Mouse (Mus musculus): ENCODE results near the gene Ptger1. TPM values are rescaled to one million over a fixed set of nuclear protein-coding genes. Genes with fewer than 3 reads are reported as not detected.

Gene Ptger1
- polyA plus RNA-seq, 1 experiment from 2014 or later: 5.6 TPM

GRCm38 (mm10) chr8:83639649-83640048 lies 26.8 kb upstream of the Ptger1 start:
- no peak for DNase-seq (ENCODE audit: low spot score)
- ATAC-seq (ENCODE audit: low FRiP score, low TSS enrichment): no peak
- H3K9me3 ChIP-seq (ENCODE audit: control insufficient read depth, low read length): 0 out of 2 replicates have a peak, but pooled peaks cover 2% of the 10 kb centered on the region
- TF ChIP-seq EP300 (optimal IDR thresholded peaks at IDR 0.05) (no peak), CTCF (IDR thresholded peaks at IDR 0.05; ENCODE audit: low read depth) (no peak)
- no peaks in the 10 kb centered on the region for H3K4me1 ChIP-seq (replicated peaks; ENCODE audit: control insufficient read depth, insufficient read depth)
- no peak overlapping the region for H3K27ac ChIP-seq (replicated peaks)
- no peaks in the 10 kb centered on the region for H3K36me3 ChIP-seq (ENCODE audit: control insufficient read depth, insufficient read depth, low read length)
- no peak overlapping the region for H3K4me2 ChIP-seq (replicated peaks; ENCODE audit: low read depth)
- no peaks in the 10 kb centered on the region for H3K27me3 ChIP-seq (ENCODE audit: control insufficient read depth, insufficient read depth, low read length)
- H3K4me3 ChIP-seq (ENCODE audit: low read depth, low read length): no peak overlapping the region
- no peak overlapping the region for H3K9ac ChIP-seq (ENCODE audit: low read length)
- 37% methylated on average over 5 of the region's 5 CpGs for WGBS

- ATAC-seq (ENCODE audit: low FRiP score, low TSS enrichment) (no peak), DNase-seq (ENCODE audit: low spot score) (no peak)
- H3K27me3 ChIP-seq (ENCODE audit: control insufficient read depth, insufficient read depth, low read length): no peaks in the 10 kb centered on the region
- H3K4me3 ChIP-seq (ENCODE audit: low read depth, low read length): no peak overlapping the region
- H3K9me3 ChIP-seq (ENCODE audit: control insufficient read depth, low read length): no peaks in the 10 kb centered on the region
- H3K9ac ChIP-seq (ENCODE audit: low read length): no peak overlapping the region
- 96% methylated on average over 11 of the region's 11 CpGs for whole genome bisulfite sequencing
- TF ChIP-seq CTCF (IDR thresholded peaks at IDR 0.05; ENCODE audit: low read depth): no peak
- TF ChIP-seq EP300 (optimal IDR thresholded peaks at IDR 0.05): no peak
- H3K36me3 ChIP-seq (ENCODE audit: control insufficient read depth, insufficient read depth, low read length): no peaks in the 10 kb centered on the region
- H3K4me2 ChIP-seq (replicated peaks; ENCODE audit: low read depth): no peak overlapping the region
- no peaks in the 10 kb centered on the region for H3K4me1 ChIP-seq (replicated peaks; ENCODE audit: control insufficient read depth, insufficient read depth)
- no peak overlapping the region for H3K27ac ChIP-seq (replicated peaks)
Measured at GRCm38 (mm10) chr8:83647511-83647910, 19.0 kb upstream of the Ptger1 start.

- Histone ChIP-seq H3K27me3 (ENCODE audit: control insufficient read depth, insufficient read depth, low read length) (no peaks in the 10 kb centered on the region), H3K4me3 (ENCODE audit: low read depth, low read length) (no peak overlapping the region), H3K27ac (replicated peaks) (no peak overlapping the region), H3K9me3 (ENCODE audit: control insufficient read depth, low read length) (no peaks in the 10 kb centered on the region), H3K4me2 (replicated peaks; ENCODE audit: low read depth) (no peak overlapping the region), H3K9ac (ENCODE audit: low read length) (no peak overlapping the region), H3K4me1 (replicated peaks; ENCODE audit: control insufficient read depth, insufficient read depth) (no peaks in the 10 kb centered on the region), H3K36me3 (ENCODE audit: control insufficient read depth, insufficient read depth, low read length) (no peaks in the 10 kb centered on the region)
- whole genome bisulfite sequencing: 85% methylated on average over 4 of the region's 4 CpGs
- ATAC-seq (ENCODE audit: low FRiP score, low TSS enrichment) (no peak), DNase-seq (ENCODE audit: low spot score) (no peak)
- TF ChIP-seq EP300 (optimal IDR thresholded peaks at IDR 0.05) (no peak), CTCF (IDR thresholded peaks at IDR 0.05; ENCODE audit: low read depth) (no peak)
Measured at GRCm38 (mm10) chr8:83648031-83648430, 18.4 kb upstream of the Ptger1 start.

- no peaks in the 10 kb centered on the region for H3K4me1 ChIP-seq (replicated peaks; ENCODE audit: control insufficient read depth, insufficient read depth)
- no peaks in the 10 kb centered on the region for H3K9me3 ChIP-seq (ENCODE audit: control insufficient read depth, low read length)
- no peaks in the 10 kb centered on the region for H3K36me3 ChIP-seq (ENCODE audit: control insufficient read depth, insufficient read depth, low read length)
- H3K27me3 ChIP-seq (ENCODE audit: control insufficient read depth, insufficient read depth, low read length): no peaks in the 10 kb centered on the region
- ATAC-seq (ENCODE audit: low FRiP score, low TSS enrichment) (no peak), DNase-seq (ENCODE audit: low spot score) (no peak)
- H3K4me2 ChIP-seq (replicated peaks; ENCODE audit: low read depth): no peak overlapping the region
- no peak overlapping the region for H3K27ac ChIP-seq (replicated peaks)
- WGBS: 93% methylated on average over 6 of the region's 6 CpGs
- TF ChIP-seq CTCF (IDR thresholded peaks at IDR 0.05; ENCODE audit: low read depth) (no peak), EP300 (optimal IDR thresholded peaks at IDR 0.05) (no peak)
- H3K9ac ChIP-seq (ENCODE audit: low read length): no peak overlapping the region
- no peak overlapping the region for H3K4me3 ChIP-seq (ENCODE audit: low read depth, low read length)
Measured at GRCm38 (mm10) chr8:83649699-83650098, 16.8 kb upstream of the Ptger1 start.

GRCm38 (mm10) chr8:83652030-83652743 lies 14.3 kb upstream of the Ptger1 start, which contains the start of gene Gipc1:
Gene Gipc1, plus strand, starts transcription at chr8:83652677.
- WGBS: 4% methylated on average over 41 of the region's 50 CpGs
- ATAC-seq (ENCODE audit: low FRiP score, low TSS enrichment) (peak; percentile 96), DNase-seq (ENCODE audit: low spot score) (peak; percentile 98)
- peak within 1 kb of the TSS; percentile 89 for H3K9ac ChIP-seq (ENCODE audit: low read length)
- H3K4me2 ChIP-seq (replicated peaks; ENCODE audit: low read depth): peak within 1 kb of the TSS; percentile 86
- H3K4me3 ChIP-seq (ENCODE audit: low read depth, low read length): peak within 1 kb of the TSS; percentile 86
- no peaks in the 10 kb centered on the region for H3K36me3 ChIP-seq (ENCODE audit: control insufficient read depth, insufficient read depth, low read length)
- H3K27ac ChIP-seq (replicated peaks): peak within 1 kb of the TSS; percentile 93
- TF ChIP-seq CTCF (IDR thresholded peaks at IDR 0.05; ENCODE audit: low read depth) (peak; percentile 23; the same call in 1 of the 2 replicates), EP300 (optimal IDR thresholded peaks at IDR 0.05) (no peak)
- no peaks in the 10 kb centered on the region for H3K4me1 ChIP-seq (replicated peaks; ENCODE audit: control insufficient read depth, insufficient read depth)
- no peaks in the 10 kb centered on the region for H3K9me3 ChIP-seq (ENCODE audit: control insufficient read depth, low read length)
- H3K27me3 ChIP-seq (ENCODE audit: control insufficient read depth, insufficient read depth, low read length): no peaks in the 10 kb centered on the region

Data from stomach, postnatal 0 days (tissue).